Mouse (Mus musculus) right cerebral cortex, adult 18-20 months (tissue): ENCODE measurements at regions not wholly inside any gene's neighbourhood (a gene's known extent, or its start where the extent isn't known, plus 50 kb on each side); places are given as distances from the start of the nearest gene placed in this dataset.

Source experiments
- DNase-seq: peaks from one replicate; pipeline ENCODE4 v3.0.0; 2022; ENCODE audit warnings: mixed read lengths

GRCm38 (mm10) chr13:71334925-71335324, 493.3 kb upstream of the Adamts16 start:
- DNase-seq: no peak

- DNase-seq: no peak
Measured at GRCm38 (mm10) chr13:71333146-71333545, 491.5 kb upstream of the Adamts16 start.

GRCm38 (mm10) chr13:71330321-71330720, 488.7 kb upstream of the Adamts16 start:
- DNase-seq: no peak

GRCm38 (mm10) chr13:71327802-71328753, 486.5 kb upstream of the Adamts16 start:
- no peak for DNase-seq

GRCm38 (mm10) chr13:71320489-71320888, 478.9 kb upstream of the Adamts16 start:
- no peak for DNase-seq

- DNase-seq: no peak
Measured at GRCm38 (mm10) chr13:71303956-71304355, 462.3 kb upstream of the Adamts16 start.

- DNase-seq: no peak
Measured at GRCm38 (mm10) chr13:71275991-71276390, 434.4 kb upstream of the Adamts16 start.

- no peak for DNase-seq
Measured at GRCm38 (mm10) chr13:71274139-71274538, 432.5 kb upstream of the Adamts16 start.

GRCm38 (mm10) chr13:71273485-71273884, 431.9 kb upstream of the Adamts16 start:
- no peak for DNase-seq

- no peak for DNase-seq
Measured at GRCm38 (mm10) chr13:71273067-71273466, 431.5 kb upstream of the Adamts16 start.

GRCm38 (mm10) chr13:71272431-71272830, 430.8 kb upstream of the Adamts16 start:
- no peak for DNase-seq

- no peak for DNase-seq
Measured at GRCm38 (mm10) chr13:71271727-71272418, 430.3 kb upstream of the Adamts16 start.

GRCm38 (mm10) chr13:71270370-71270769, 428.8 kb upstream of the Adamts16 start:
- no peak for DNase-seq

GRCm38 (mm10) chr13:71269496-71269895, 427.9 kb upstream of the Adamts16 start:
- no peak for DNase-seq

- no peak for DNase-seq
Measured at GRCm38 (mm10) chr13:71263315-71263878, 421.8 kb upstream of the Adamts16 start.

- DNase-seq: no peak
Measured at GRCm38 (mm10) chr13:71262575-71263295, 421.1 kb upstream of the Adamts16 start.

GRCm38 (mm10) chr13:71254016-71254415, 412.4 kb upstream of the Adamts16 start:
- DNase-seq: no peak

- no peak for DNase-seq
Measured at GRCm38 (mm10) chr13:71248261-71249031, 406.8 kb upstream of the Adamts16 start.

- no peak for DNase-seq
Measured at GRCm38 (mm10) chr13:71247241-71247640, 405.6 kb upstream of the Adamts16 start.

- DNase-seq: no peak
Measured at GRCm38 (mm10) chr13:71245326-71245725, 403.7 kb upstream of the Adamts16 start.

- DNase-seq: no peak
Measured at GRCm38 (mm10) chr13:71239782-71240181, 398.2 kb upstream of the Adamts16 start.

- no peak for DNase-seq
Measured at GRCm38 (mm10) chr13:71235338-71235737, 393.7 kb upstream of the Adamts16 start.
